Mouse (Mus musculus) cortical plate, adult 2 months (tissue): ENCODE results near the gene Uox.

Experiments used
- CTCF ChIP-seq: fragments of 200-500 bp; IDR thresholded peaks from 2 replicates; pipeline ENCODE4 v1.5.1; 2011; ENCODE audit warnings: mild to moderate bottlenecking, control low read depth, low read length; ENCODE audit not compliant: insufficient read depth; ENCODE audit errors: extremely low read depth
- POLR2A ChIP-seq: fragments of 200-500 bp; IDR thresholded peaks from 2 replicates; pipeline ENCODE4 v1.6.1; 2011; ENCODE audit warnings: mild to moderate bottlenecking, low read length, control low read depth; ENCODE audit not compliant: insufficient read depth; ENCODE audit errors: extremely low read depth

- TF ChIP-seq CTCF (no peak), POLR2A (no peak)
Observed at GRCm38 (mm10) chr3:146617946-146618345, 47.7 kb downstream of the Uox start.
